Mouse (Mus musculus): ENCODE measurements around the gene Gse1.

Gse1 gene

DNA sequence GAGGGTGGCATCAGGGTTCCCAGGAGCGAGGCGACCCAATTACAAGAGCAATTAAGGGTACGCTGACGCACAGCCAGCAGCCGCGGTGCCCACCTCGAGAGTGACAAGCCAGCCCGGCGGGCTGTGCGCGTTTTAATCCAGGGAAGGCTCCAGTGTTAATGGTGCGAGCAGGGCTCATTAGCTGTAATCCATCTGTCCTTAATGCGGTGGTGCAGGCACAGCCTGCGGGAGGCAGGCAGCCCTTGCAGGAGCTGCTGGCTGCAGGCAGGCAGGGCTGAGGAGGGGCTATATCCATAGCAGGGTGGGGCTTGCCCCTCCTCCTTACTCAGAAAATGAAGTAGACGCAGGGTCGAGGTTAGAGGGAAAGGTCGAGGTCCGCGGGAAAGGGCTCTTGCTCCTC, 211.1 kb downstream of the Gse1 start:
- CTCF ChIA-PET: interaction anchor here in 1 of 4 experiments (1.4 kb wide), 1 partner anchor 9 kb away, joined by 3 read pairs; no protein-coding TSS in a partner anchor
- POLR2A ChIA-PET: interaction anchor here in 2 of 4 experiments (1.1 to 1.5 kb wide), 2 partner anchors 10 to 106 kb away, joined by 5 read pairs; no protein-coding TSS in a partner anchor

DNA sequence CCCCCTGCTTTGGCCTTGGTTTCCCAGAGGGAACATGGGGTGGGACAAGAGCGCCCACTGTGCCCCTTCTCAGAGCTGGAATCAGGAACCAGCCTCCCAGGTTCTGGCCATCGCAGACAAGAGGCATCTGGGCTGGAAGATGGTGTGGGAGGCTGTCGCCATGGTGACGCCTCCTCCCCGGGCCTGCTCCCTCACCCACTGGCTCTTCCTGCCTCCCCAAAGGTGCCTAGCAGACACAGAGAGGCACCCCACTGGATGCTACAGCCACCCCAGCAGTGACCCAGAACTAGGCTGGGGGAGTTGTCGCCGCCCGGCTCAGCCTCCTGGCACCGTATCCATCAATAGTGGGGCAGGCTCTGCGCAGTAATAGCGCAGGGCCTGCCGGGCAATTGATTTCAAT, 212.5 kb downstream of the Gse1 start:
- POLR2A ChIA-PET: interaction anchor here in 1 of 4 experiments (1.0 to 2.1 kb wide), 3 partner anchors 8 to 72 kb away, joined by 5 read pairs; no protein-coding TSS in a partner anchor
- CTCF ChIA-PET: interaction anchor here in 3 of 4 experiments (0.6 to 2.3 kb wide), 5 partner anchors 28 to 159 kb away, joined by 3 to 9 read pairs (median 4); no protein-coding TSS in a partner anchor

DNA sequence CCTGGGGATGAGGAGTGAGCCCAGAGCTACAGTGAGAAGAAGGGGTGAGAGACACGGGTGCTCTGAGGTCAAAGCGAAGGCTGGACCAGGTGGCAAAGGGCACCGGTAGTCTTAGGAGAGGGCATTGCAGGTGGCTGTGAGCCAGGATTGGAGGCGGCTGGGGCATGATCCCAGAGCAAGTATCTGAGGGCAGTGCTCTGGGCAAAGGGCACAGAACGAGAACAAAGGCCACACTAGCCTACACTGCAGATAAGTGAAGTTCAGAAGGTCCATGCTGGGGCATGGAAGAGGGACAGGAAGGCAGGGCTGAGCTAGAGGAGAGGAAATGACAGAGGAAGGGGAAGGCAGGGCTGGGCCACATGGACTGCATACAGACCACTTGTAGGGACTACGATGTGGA, 213.4 kb downstream of the Gse1 start:
- POLR2A ChIA-PET: interaction anchor here in 1 of 4 experiments (2.1 kb wide), 1 partner anchor 17 kb away, joined by 5 read pairs; no protein-coding TSS in a partner anchor

DNA sequence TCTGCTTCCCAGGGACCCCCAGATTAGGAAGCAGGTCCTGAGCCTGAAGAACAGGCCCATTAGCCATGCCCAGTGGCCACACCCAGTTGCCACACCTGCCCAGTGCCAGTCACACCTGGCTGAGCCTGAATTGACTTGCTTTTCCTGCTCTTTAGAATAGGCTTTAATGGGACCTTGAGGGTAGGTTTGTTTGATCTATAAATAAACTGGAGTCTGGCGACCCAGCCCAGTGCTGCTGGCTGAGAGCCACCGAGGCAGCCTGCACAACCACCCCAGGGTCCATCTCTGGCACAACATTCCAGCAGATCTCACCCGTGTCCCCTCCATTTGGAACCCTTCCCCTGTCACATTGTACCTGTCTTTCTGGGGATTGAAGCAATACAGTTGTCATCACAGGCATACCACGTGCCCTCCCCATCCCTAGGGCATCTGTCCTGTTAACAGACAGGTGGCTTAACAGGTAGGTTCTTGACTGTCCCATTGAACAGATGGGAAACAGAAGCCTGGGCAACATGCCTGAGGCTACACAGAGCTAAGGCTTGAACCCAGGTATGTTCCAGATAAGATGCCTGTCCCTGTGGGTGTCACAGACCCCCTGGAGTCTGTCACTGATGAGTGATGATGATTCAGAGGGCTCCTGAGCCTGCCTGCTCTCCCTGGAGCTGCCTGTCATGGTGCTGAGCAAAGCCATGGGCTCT, 214.2 kb downstream of the Gse1 start:
- CTCF ChIA-PET: interaction anchor here in 1 of 4 experiments (2.3 kb wide), 1 partner anchor 37 kb away, joined by 9 read pairs; no protein-coding TSS in a partner anchor
- POLR2A ChIA-PET: interaction anchor here in 1 of 4 experiments (2.1 kb wide), 1 partner anchor 16 kb away, joined by 5 read pairs; no protein-coding TSS in a partner anchor

More for the DNA sequence above, 213.4 kb downstream of the Gse1 start:
- CTCF ChIA-PET: interaction anchor here in 1 of 4 experiments (1.1 to 2.3 kb wide), 2 partner anchors 37 to 115 kb away, joined by 4 to 9 read pairs; no protein-coding TSS in a partner anchor

DNA sequence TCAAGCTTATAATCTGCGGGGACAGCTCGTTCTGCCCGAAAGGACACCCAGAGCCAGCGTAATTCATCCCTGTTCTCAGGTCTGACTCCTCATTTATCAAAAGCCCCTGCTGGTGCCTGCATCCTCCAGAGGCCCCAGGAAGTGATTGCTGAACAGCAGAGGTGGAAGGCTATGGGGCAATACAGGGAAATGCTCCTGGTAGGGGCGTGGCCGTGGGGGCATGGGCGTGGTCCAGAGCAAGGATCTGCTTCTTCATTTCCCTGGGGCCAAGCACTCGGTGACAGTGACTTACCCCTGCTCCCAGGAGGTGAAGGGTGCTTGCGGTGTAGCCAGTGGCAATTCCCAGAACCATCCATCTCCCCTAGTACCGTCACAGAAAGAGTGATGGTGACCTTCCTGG, 217.0 kb downstream of the Gse1 start:
- POLR2A ChIA-PET: interaction anchor here in 2 of 4 experiments (1.0 to 1.9 kb wide), 2 partner anchors 10 to 90 kb away, joined by 3 to 6 read pairs; no protein-coding TSS in a partner anchor
- CTCF ChIA-PET: interaction anchor here in 3 of 4 experiments (0.7 to 1.3 kb wide), 3 partner anchors 37 to 505 kb away, joined by 3 to 4 read pairs (median 3); no protein-coding TSS in a partner anchor

DNA sequence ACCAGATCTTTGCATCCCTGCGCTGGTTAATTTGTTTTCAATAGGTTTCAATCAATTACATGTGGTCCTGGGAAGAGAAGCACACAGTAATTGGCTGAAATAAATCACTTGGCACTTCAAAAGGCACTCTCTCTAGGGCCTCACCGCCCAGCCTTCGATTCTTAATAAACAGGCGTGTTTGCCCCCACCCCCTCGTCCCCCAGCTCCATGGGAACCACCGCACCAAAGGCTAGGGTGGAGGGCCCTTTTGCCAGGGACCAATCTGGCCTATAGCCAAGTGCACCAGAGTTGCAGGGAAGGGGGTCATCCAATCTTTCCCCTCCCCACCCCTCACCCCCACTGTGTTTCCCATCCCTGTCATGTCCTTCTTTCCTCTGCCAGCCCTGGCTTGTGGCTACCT, 219.9 kb downstream of the Gse1 start:
- ChIA-PET POLR2A (interaction anchor here in 2 of 4 experiments (0.6 to 2.1 kb wide), 3 partner anchors 40 to 1403 kb away, joined by 3 to 6 read pairs (median 4); no protein-coding TSS in a partner anchor), CTCF (no interaction called here)

DNA sequence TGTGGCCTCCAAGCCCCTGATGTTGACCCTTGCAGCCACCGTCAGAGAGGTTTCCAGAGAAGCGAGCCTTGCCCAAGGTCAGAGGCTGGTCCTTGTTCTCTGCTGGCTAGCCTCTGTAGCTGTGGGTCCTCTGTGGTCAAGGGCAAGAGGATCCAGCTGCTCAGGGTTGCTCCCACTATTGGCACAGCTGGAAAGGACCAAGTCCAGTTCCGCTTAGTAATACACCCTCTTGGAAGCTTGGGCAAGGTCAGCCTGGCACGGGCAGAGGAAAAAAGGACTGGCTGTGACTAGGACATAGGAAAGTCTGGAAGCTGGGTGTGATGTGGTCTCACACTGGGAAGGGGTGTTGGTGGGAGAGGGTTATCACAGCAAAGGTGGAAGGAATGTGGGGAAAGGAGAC, 220.9 kb downstream of the Gse1 start:
- ChIA-PET POLR2A (interaction anchor here in 3 of 4 experiments (0.6 to 2.1 kb wide), 8 partner anchors 9 to 86 kb away, joined by 3 to 7 read pairs (median 4); no protein-coding TSS in a partner anchor), CTCF (interaction anchor here in 3 of 4 experiments (0.7 to 1.4 kb wide), 6 partner anchors 12 to 521 kb away, joined by 3 to 5 read pairs (median 3); no protein-coding TSS in a partner anchor)

DNA sequence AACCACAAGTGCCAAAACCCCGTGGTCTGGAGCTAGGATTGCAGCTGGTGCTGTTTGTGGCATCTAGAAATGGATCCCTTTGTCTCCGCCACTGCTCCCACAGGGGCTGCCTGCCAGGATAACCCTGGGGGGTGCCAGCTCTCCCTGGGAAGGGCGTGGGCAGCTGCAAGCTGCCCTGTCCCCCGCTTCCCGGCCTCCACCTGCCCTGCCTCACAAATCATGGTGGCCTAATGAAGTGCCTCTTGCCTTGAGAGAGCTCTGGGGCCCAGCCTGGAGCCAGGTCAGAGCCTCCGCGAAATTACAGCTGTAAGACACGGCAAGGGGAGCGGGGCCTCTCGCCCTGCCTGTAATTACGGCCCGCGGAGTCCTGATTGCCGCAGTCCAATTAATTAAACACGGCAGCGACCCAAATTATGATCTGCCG, 221.4 kb downstream of the Gse1 start:
- CTCF ChIA-PET: interaction anchor here (0.5 to 1.4 kb wide), 7 partner anchors 12 to 259 kb away, joined by 3 to 5 read pairs (median 3); no protein-coding TSS in a partner anchor
- POLR2A ChIA-PET: interaction anchor here in 3 of 4 experiments (0.6 to 2.1 kb wide), 8 partner anchors 9 to 85 kb away, joined by 3 to 7 read pairs (median 4); no protein-coding TSS in a partner anchor

DNA sequence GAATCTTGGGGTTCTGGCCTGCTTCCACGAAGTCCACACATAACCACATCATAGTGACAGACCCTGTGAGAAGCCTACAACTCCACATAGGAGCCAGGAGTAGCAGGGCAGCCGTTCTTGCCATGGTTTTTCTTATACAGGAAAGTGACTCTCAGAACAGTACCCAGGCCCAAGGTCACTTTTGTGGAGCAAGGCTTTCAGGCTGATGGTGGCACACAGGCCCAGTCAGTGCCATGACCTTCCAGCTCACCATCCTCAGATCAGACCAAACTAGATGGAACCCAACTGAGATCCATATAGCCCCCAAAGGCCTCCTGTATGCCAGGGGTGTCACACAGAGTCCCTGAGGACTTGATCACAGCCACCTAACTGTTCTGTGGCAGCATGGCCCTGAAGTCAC, 223.9 kb downstream of the Gse1 start:
- CTCF ChIA-PET: interaction anchor here in 1 of 4 experiments (0.8 kb wide), 1 partner anchor 44 kb away, joined by 3 read pairs; no protein-coding TSS in a partner anchor
- POLR2A ChIA-PET: interaction anchor here in 1 of 4 experiments (0.7 kb wide), 1 partner anchor 25 kb away, joined by 4 read pairs; no protein-coding TSS in a partner anchor

DNA sequence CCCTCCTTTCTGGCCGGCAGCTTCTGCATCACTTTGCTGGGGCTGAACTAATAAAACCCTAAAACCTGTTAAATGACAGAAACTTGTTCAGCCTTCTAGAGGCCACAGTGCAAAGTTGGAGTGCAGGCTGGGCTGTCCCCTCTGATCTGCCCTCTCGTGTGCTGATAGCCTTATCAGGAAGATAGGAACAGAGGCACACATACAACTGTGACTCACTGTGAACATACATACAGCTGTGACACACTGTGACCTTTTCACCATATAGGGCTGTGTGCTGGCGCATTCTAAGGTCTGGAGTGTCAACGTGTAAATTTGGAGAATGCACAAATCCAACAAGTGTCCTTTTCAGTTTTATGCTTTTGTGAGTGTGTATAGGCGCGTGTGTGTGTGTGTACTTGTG, 226.1 kb downstream of the Gse1 start:
- CTCF ChIA-PET: interaction anchor here in 2 of 4 experiments (1.1 to 1.6 kb wide), 2 partner anchors 18 to 80 kb away, joined by 3 read pairs; no protein-coding TSS in a partner anchor
- POLR2A ChIA-PET: no interaction called here

DNA sequence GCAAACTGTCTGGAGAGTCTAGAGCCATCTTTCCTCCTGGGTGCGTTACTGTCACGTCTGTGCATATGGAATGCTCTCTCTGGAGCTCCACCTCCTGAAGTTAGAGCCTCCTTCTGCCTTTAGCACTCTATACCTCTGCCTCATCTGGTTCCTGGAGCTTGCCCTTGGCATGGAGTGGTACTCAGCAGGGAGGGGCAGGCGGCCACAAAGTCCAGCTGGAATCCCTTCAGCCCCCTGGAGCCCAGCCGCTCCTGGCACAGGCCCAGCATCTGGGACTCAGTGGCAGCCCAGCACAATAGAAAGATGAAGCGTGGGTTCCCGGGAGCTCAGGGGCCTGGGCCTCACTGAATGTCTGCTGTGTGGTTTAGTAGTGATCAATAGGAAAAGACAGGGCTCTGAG, 232.1 kb downstream of the Gse1 start:
- POLR2A ChIA-PET: interaction anchor here (0.5 to 2.0 kb wide), 10 partner anchors 11 to 262 kb away, joined by 3 to 6 read pairs (median 4); no protein-coding TSS in a partner anchor
- CTCF ChIA-PET: interaction anchor here (0.6 to 2.1 kb wide), 11 partner anchors 10 to 160 kb away, joined by 3 to 9 read pairs (median 3); no protein-coding TSS in a partner anchor

DNA sequence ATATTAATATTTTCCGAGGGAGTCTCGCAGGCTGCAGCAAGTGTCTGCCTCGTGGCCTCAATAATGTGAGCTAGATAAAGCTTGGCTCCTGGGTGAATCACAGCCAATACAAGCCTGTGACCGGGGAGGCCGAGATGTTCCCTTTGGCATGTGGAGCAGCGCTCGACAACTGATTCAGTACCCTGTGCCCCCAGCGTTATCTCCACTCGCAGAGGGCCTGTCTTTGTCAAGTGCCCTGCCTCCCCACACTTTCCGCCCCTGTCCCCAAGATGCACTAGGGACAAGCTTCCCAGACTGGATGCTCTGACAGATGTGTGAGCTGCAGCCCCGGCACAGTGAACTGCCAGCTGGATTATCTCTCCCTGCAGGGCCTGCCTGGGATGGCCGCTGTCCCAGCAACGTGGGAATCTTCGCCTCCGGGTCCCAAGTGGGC, 233.9 kb downstream of the Gse1 start:
- ChIA-PET POLR2A (interaction anchor here in 2 of 4 experiments (0.5 to 1.2 kb wide), 4 partner anchors 10 to 73 kb away, joined by 3 to 4 read pairs (median 3); no protein-coding TSS in a partner anchor), CTCF (interaction anchor here in 3 of 4 experiments (0.6 to 2.4 kb wide), 9 partner anchors 10 to 563 kb away, joined by 3 to 8 read pairs (median 3); no protein-coding TSS in a partner anchor)

DNA sequence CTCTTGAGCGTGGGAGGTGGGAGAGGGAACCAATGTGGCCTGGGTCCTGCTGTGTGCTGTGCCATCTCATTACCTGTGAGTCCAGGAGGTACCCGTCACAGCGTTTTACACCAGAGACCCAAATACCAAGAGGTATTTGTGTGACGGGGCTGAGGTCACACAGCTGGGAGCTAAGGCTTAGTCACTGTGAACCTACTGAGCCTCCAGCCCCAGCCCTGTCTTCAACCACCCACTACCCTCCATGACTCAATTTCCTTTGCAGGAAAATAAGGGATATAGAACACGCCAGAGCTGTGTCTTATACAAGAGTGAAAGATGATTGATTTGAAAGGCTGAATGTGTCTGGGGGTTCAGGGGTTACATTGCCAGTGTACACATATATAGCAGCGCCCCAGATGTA, 234.4 kb downstream of the Gse1 start:
- ChIA-PET POLR2A (interaction anchor here in 2 of 4 experiments (1.0 to 1.7 kb wide), 3 partner anchors 9 to 55 kb away, joined by 3 to 4 read pairs (median 3); no protein-coding TSS in a partner anchor), CTCF (interaction anchor here in 3 of 4 experiments (0.6 to 2.4 kb wide), 7 partner anchors 9 to 128 kb away, joined by 3 to 8 read pairs (median 3); no protein-coding TSS in a partner anchor)

DNA sequence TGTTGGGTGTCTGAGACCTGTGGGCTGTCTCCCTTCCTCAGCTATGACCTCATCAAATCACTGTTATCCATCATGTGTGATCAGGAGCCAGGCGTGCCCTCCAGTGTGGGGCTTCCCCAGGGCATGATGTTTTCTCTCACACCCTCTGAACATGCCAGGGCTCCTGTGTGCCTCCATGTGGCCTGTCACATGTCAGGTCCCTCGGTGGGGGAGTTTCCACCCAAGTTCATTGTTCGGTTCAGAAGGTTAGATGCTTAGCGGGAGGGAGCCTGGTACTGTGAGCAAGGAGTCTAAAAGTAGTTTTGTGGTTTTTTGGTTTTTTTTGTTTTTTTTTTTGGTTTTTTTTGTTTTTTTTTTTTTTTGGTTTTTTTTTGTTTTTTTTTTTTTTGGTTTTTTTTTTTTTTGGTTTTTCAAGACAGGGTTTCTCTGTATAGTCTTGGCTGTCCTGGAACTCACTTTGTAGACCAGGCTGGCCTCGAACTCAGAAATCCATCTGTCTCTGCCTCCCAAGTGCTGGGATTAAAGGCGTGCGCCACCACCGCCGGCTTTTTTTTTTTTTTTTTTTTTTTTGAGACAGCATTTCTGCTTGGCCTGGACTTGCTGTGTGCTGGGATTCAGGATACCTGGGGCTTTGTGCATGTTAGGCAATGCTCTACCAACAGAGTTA, 235.8 kb downstream of the Gse1 start:
- ChIA-PET POLR2A (interaction anchor here in 3 of 4 experiments (0.6 to 1.8 kb wide), 3 partner anchors 11 to 130 kb away, joined by 3 to 4 read pairs (median 4); no protein-coding TSS in a partner anchor), CTCF (interaction anchor here in 1 of 4 experiments (0.6 kb wide), 1 partner anchor 12 kb away, joined by 4 read pairs; no protein-coding TSS in a partner anchor)

DNA sequence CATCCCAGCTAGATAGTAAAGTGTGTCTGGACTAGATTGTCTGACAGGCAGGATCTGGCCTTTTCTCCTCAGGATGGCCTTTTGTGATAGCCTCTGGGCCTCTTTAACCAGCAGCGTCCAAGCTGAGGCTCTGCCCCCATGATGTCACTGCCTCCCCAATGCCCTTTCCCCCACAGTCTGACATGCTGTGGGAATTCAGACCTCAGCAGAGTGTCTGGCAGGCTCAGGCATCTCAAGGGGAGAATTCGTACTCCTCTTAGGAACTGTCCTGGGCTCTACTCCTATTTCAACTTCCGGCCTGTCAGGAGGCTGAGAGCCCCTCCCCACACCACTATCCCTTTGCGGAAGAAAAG, 236.3 kb downstream of the Gse1 start:
- POLR2A ChIA-PET: interaction anchor here in 2 of 4 experiments (0.7 to 1.8 kb wide), 2 partner anchors 11 to 58 kb away, joined by 3 to 4 read pairs; no protein-coding TSS in a partner anchor

DNA sequence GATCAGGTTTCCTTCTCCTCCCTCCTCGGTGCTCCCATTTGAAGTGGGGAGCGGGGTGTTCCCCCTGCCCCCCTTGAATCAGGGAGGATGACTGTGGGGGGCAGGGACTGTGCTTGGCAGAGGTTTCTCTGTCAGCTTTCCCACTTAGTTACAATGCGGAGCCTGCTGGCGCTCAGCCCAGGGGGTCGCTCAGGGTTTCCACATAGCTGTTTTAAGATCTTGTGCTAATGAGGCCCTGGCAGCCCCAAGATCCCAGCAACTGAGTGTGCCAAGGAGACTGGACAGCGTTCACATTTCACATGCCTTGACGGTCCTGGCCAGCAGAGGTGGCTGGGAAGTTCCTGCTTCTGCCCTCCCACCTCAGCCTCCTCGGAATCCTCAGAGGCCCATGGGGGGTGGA, 237.5 kb downstream of the Gse1 start:
- CTCF ChIA-PET: interaction anchor here (0.6 to 1.4 kb wide), 13 partner anchors 13 to 177 kb away, joined by 3 to 7 read pairs (median 3); no protein-coding TSS in a partner anchor
- POLR2A ChIA-PET: interaction anchor here in 3 of 4 experiments (0.6 to 1.8 kb wide), 12 partner anchors 9 to 972 kb away, joined by 3 to 5 read pairs (median 3); no protein-coding TSS in a partner anchor

More for the DNA sequence above, 236.3 kb downstream of the Gse1 start:
- CTCF ChIA-PET: no interaction called here

DNA sequence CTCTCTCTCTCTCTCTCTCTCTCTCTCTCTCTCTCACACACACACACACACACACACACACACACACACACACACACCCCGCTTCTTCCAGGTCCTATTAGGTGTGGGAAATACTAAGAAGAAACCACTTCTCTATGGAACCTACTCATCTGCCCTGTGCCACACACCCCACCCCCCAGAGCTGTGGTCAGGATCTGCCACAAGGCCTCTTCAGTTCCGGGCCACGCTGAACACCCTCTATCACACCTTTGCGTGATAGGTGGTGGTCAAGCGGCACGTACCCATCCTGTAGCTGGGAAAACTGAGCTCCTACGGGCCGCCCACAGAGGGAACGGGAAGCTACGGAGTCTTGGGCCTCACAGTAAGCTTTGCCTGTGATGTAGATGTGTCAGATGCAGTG, 238.0 kb downstream of the Gse1 start:
- POLR2A ChIA-PET: interaction anchor here in 3 of 4 experiments (0.7 to 1.7 kb wide), 14 partner anchors 10 to 70 kb away, joined by 3 to 5 read pairs (median 3); no protein-coding TSS in a partner anchor
- CTCF ChIA-PET: interaction anchor here (0.5 to 1.4 kb wide), 16 partner anchors 9 to 449 kb away, joined by 3 to 7 read pairs (median 3); no protein-coding TSS in a partner anchor
